Mouse (Mus musculus) right cerebral cortex, adult 2 months (tissue): ENCODE measurements at regions not wholly inside any gene's neighbourhood (a gene's known extent, or its start where the extent isn't known, plus 50 kb on each side); places are given as distances from the start of the nearest gene placed in this dataset.
A peak's percentile ranks its signal among the peaks of the same experiment; 100 is the strongest.

Experiments used
- DNase-seq, 2 experiments: peaks; one replicate each; pipeline ENCODE4 v3.0.0; 2021 to 2022; ENCODE audit warnings: low spot score in 2 of 2

- no peak for DNase-seq
Measured at GRCm38 (mm10) chr2:178660071-178660470, 229.7 kb downstream of the Cdh26 start.

DNA sequence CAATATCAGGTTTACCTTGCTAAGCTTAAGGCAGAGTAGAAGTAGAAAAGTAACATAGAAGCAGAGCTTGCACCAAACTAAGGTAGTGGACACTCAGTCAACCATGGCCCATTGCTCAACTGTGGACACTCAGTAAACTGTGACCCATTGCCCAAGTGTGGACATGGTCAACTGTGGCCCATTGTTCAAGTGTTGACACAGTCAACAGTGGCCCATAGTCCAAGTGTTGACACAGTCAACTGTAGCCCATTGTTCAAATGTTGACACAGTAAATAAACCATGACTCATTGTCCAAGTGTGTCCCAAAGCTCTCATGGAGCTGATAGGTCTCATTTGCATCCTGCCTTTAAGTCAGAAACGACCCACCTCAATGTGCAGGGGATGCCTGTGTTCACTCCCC is 232.1 kb downstream of the Cdh26 start:
- no peak for DNase-seq

GRCm38 (mm10) chr2:178664977-178665376 is 234.6 kb downstream of the Cdh26 start:
- peak; percentile 51 to 61 for DNase-seq

- no peak for DNase-seq
Measured at GRCm38 (mm10) chr2:178668451-178668850, 238.1 kb downstream of the Cdh26 start.

- DNase-seq = no peak
Measured at GRCm38 (mm10) chr2:178670952-178671351, 240.6 kb downstream of the Cdh26 start.

DNA sequence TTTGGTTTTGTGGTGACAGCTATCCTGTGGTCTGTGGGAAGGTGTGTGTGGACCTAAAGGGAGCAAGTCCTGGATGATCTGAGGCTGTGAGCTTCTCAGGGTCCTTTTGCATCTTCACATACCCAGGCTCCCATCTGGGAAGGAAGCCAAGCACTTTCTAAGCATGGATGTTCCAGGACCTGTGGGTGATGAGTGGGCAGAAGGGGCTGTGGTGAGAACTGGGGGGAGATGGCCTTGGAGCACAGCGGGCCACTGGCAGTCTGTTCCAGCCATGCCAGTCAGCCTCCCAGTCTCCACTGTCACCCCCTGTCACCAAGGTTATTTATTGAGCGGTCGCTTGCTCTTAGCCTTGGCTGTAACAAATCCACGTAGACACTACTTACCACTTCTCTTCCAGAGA is 243.3 kb downstream of the Cdh26 start:
- DNase-seq = no peak

DNA sequence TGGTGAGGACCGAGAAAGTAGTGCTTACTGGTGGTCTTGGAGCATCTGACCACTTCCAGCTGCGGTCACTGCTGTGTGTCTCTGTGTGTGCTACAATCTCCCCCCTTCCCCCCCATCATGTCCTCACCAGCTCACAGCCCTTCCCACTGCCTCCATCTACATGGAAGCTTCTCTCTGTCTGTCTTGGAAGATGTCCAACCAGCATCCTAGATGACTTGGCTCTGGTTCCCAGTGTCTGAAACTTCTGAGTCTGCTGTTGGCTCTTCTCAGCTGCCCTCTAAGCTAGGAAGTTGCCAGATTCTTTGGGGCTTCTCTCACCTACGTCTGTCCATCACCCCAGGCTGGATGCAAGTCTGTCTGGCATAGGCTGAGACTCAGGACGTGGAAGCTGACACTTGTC is 244.3 kb downstream of the Cdh26 start:
- DNase-seq = no peak

GRCm38 (mm10) chr2:178676970-178677369 is 246.6 kb downstream of the Cdh26 start:
- DNase-seq = no peak

DNA sequence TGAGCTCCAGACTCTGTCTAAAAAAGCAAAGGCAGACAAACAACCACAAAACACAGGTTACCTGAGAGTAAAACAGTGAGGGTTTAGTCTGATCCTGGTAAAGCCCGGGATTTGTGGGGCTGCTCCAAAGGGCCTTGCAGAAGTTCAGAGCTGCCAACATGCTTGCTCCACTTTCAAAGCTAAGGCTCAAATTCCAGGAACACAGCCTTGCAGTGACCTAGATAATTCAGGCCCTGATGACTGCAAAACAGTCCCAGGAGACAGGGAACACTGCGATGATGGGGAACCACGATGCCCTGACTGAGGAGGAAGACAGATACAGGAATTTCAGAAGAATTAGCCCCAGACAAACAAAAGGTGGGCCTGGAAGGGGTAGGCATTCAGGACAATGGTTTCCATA is 250.0 kb downstream of the Cdh26 start:
- DNase-seq = no peak

GRCm38 (mm10) chr2:178684026-178684958 is 254.0 kb downstream of the Cdh26 start:
- DNase-seq = no peak

GRCm38 (mm10) chr2:178685211-178685610 is 254.9 kb downstream of the Cdh26 start:
- no peak for DNase-seq

DNA sequence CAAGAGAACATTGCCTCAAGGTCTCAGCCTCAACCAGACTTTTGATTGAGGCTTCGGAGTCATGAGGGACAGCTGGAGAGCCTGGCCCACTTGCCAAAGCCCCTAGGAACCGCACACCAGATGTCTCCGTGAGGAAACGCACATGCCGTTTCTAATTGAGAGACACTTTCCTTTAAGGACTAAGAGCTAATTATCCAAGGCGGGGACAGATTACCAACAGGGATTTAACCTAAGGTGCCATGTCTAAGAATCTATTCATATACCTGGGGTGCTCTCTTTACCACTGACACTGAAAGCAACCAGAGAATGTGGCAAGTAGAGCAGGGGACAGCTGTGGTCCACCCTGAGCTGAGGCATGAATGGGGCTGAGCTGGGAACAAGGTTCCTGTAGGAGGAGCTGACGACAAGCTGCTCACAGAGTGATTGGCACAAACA is 255.9 kb downstream of the Cdh26 start:
- no peak for DNase-seq

DNA sequence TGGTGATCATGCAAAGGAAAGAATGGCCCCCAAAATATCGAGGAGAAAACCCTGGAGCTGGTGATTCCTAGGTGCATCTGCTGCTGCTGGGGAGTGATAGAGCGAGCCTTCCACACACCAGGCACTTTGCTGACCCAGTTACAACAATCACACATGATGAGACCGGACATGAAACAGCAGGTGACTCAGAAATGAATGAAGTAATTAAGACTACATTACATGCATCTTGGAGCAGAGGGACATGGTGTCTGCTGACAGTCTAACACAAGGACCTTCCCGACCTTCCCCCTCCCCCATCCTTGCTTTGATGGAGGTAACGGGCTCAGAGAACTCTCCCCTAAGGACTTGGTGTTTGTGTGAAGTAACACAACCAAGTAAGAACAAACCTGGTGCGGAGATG is 258.3 kb downstream of the Cdh26 start:
- DNase-seq = no peak

- peak; percentile 18 to 24 for DNase-seq
Measured at GRCm38 (mm10) chr2:178691190-178691864, 261.0 kb downstream of the Cdh26 start.

GRCm38 (mm10) chr2:178691865-178692228 is 261.5 kb downstream of the Cdh26 start:
- DNase-seq = no peak

- no peak for DNase-seq
Measured at GRCm38 (mm10) chr2:178692231-178692630, 261.9 kb downstream of the Cdh26 start.

DNA sequence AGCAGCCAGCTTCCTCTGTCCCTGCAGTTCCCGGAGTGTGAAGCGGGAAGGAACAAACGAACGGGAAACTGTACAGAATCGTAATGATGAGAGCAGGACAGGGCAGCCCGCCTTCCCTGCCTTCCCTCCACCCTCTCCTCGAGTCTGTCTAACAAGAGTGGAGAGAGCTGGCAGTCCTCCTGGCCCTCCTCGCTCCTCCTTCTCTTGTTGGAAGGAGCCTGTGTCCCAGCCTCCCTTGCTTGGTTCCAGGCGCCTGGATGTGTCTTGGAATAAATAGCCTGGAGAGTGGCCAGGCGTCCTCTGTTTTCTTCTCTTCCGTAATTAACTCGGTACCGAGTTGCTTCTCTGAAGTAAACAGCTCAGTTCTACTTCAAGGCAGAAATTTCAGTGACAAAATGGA is 268.3 kb downstream of the Cdh26 start:
- peak; percentile 76 to 83 for DNase-seq

- no peak for DNase-seq
Measured at GRCm38 (mm10) chr2:178700825-178701224, 270.5 kb downstream of the Cdh26 start.

DNA sequence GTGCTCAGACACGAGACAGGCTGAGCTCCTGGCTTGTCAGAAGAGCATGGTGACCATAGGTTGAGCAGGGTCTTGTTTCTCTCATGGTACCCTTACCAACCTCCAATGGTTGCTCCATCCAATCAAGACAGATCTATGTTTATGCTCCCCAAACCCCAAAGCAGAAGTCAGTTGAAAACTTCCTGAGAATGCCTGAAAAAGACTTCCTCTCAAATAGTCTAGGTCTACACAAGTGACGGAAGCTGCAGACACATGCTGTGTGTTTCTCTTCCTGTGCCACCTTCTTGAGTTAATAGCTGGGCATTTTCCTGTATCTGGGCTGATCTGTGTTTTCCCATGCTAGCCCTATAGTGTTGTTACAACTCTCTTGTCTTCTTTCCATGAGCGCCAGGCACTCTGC is 274.2 kb downstream of the Cdh26 start:
- DNase-seq = no peak

DNA sequence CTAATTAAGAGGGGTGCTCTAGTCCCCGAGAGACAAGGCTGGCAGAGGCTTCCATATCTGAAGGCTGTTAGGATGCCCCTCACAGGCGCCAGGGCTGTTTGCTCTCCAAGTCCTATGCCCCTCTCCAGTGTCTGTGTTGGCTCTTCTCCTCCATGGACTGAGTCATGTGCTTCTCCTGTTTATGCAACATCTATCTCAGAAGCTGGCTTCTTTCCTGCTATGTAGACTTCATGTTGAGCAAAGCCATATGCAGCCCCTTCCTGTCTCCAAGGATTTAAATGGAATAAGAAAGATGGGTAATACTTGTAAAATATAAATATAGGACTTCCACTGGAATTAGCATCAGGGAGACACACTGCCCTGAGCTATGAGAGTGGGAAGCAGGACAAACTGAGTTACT is 278.3 kb downstream of the Cdh26 start:
- no peak for DNase-seq

DNA sequence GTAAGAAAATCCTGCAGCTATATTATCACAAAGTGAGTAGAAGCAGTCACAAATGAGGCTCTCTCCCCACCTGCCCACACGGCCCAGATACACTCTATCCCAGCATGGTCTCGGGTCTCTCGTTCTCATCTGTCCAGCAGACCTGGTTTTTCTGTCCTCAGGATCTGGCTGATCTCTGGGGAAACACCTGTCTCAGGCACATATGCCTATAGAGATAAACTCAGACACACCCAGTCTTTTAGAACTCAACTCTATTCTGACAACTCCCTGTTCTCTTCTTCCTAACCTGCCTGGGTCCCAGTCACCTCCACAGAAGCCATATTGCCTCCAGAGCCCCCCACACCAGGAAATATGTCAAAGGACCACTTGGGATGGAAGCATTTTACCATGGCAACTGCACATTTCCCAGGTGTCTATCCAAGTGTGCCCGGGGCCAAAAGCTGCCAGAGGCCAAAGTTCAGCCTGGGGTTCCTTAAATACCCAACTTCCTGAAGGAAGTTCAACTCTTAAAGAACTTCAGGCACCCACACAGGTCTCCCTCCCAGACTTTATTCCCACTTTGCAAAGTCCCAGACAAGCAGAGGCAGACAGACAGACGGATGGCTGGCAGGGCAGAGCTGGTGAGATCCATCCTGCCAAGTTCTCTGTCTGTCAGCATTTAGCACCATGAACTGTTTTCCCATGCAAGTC is 279.0 kb downstream of the Cdh26 start:
- no peak for DNase-seq

DNA sequence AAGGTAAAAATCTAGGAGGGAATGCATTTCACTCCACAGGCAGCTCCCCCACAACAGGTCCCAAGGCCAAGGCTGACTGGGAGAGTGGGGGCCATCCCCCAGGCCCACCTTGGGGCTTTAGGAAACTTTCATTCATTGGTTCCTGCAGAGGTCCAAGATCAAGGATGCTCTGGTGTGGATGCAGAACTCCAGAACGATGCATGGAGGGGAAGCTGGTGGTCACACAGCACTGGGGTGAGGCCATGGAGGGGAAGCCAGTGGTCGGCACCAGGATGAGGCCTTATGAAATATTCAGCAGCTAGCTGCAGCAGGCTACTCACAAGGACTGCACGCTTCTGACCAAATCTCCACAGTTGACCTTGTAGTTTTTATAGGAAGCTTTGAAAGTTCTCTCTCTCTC is 279.7 kb downstream of the Cdh26 start:
- no peak for DNase-seq
